Mouse (Mus musculus) cerebellum, postnatal 36 days (tissue): ENCODE measurements at regions not wholly inside any gene's neighbourhood (a gene's known extent, or its start where the extent isn't known, plus 50 kb on each side); places are given as distances from the start of the nearest gene placed in this dataset.
"Not testable (repeated sequence)": the region's sequence is repeated elsewhere in the genome, so short reads cannot be mapped to it uniquely, and the experiment has no call there.

Experiments
- DNase-seq, 2 experiments: peaks; one replicate each; pipeline ENCODE4 v3.0.0; 2021 to 2022; ENCODE audit warnings: mixed read lengths in 2 of 2

- no peak for DNase-seq
These were observed 111.9 kb downstream of the Ibtk start for GRCm38 (mm10) chr9:85637274-85637673.

GRCm38 (mm10) chr9:85636131-85636447 lies 113.0 kb downstream of the Ibtk start:
- DNase-seq = no peak

- no peak for DNase-seq
These were observed 113.5 kb downstream of the Ibtk start for GRCm38 (mm10) chr9:85635438-85636130.

GRCm38 (mm10) chr9:85634786-85635185 lies 114.3 kb downstream of the Ibtk start:
- DNase-seq = not testable (repeated sequence)

- DNase-seq = no peak
These were observed 131.2 kb downstream of the Ibtk start for GRCm38 (mm10) chr9:85617972-85618371.

- DNase-seq = no peak
These were observed 131.9 kb downstream of the Ibtk start for GRCm38 (mm10) chr9:85617177-85617777.

- DNase-seq = no peak
These were observed 132.8 kb downstream of the Ibtk start for GRCm38 (mm10) chr9:85616266-85616869.

GRCm38 (mm10) chr9:85609152-85609551 lies 140.0 kb downstream of the Ibtk start:
- DNase-seq = peak; percentile 32 to 33

GRCm38 (mm10) chr9:85596959-85597358 lies 152.2 kb downstream of the Ibtk start:
- peak; percentile 4 to 5 for DNase-seq

- no peak for DNase-seq
These were observed 155.3 kb downstream of the Ibtk start for GRCm38 (mm10) chr9:85593867-85594266.

GRCm38 (mm10) chr9:85592639-85593038 lies 156.5 kb downstream of the Ibtk start:
- DNase-seq = no peak

- no peak for DNase-seq
These were observed 159.9 kb downstream of the Ibtk start for GRCm38 (mm10) chr9:85589210-85589609.

- peak in 1 of 2 experiments; percentile 4 for DNase-seq
These were observed 161.1 kb downstream of the Ibtk start for GRCm38 (mm10) chr9:85588077-85588476.

- DNase-seq = no peak
These were observed 168.0 kb downstream of the Ibtk start for GRCm38 (mm10) chr9:85581028-85581595.

GRCm38 (mm10) chr9:85577812-85578211 lies 171.3 kb downstream of the Ibtk start:
- DNase-seq = no peak

- no peak for DNase-seq
These were observed 171.8 kb downstream of the Ibtk start for GRCm38 (mm10) chr9:85577338-85577737.

GRCm38 (mm10) chr9:85568877-85569276 lies 180.3 kb downstream of the Ibtk start:
- no peak for DNase-seq

GRCm38 (mm10) chr9:85551871-85552270 lies 197.3 kb downstream of the Ibtk start:
- no peak for DNase-seq

- no peak for DNase-seq
These were observed 198.7 kb downstream of the Ibtk start for GRCm38 (mm10) chr9:85550455-85550854.

GRCm38 (mm10) chr9:85546226-85546625 lies 202.9 kb downstream of the Ibtk start:
- DNase-seq = no peak

GRCm38 (mm10) chr9:85545566-85545965 lies 203.6 kb downstream of the Ibtk start:
- no peak for DNase-seq

GRCm38 (mm10) chr9:85538557-85538956 lies 210.6 kb downstream of the Ibtk start:
- no peak for DNase-seq

- no peak for DNase-seq
These were observed 201.3 kb upstream of the Tent5a start for GRCm38 (mm10) chr9:85528421-85528820.

- DNase-seq = no peak
These were observed 197.6 kb upstream of the Tent5a start for GRCm38 (mm10) chr9:85524733-85525132.
